Mouse (Mus musculus) neural tube, embryonic 14.5 days (tissue): Measurements from ENCODE around the gene Hs3st5. TPM values are rescaled to one million over a fixed set of nuclear protein-coding genes. Genes with fewer than 3 reads are reported as not detected.

ENCODE experiments used
- ATAC-seq: fragments of 200-750 bp; cut with Nextera tagmentation; 2 replicates; pipeline ENCODE4 v1.8.0; 2017; ENCODE audit warnings: low read depth, mild to moderate bottlenecking, moderate TSS enrichment, moderate library complexity
- H3K27ac ChIP-seq: fragments of 300-500 bp; sonication (generic); 2 replicates; pipeline ENCODE4 v1.5.1; 2014; ENCODE audit warnings: low read depth, mild to moderate bottlenecking, control low read depth, low read length, moderate library complexity, mixed read lengths
- H3K27me3 ChIP-seq: fragments of 300-500 bp; sonication (generic); 2 replicates; pipeline ENCODE4 v1.6.1; 2014; ENCODE audit warnings: low read length; ENCODE audit not compliant: control insufficient read depth, insufficient read depth
- H3K36me3 ChIP-seq: fragments of 300-500 bp; sonication (generic); 2 replicates; pipeline ENCODE4 v1.6.1; 2014; ENCODE audit warnings: low read length, mixed read lengths; ENCODE audit not compliant: control insufficient read depth, insufficient read depth
- H3K4me1 ChIP-seq: fragments of 300-500 bp; sonication (generic); 2 replicates; pipeline ENCODE4 v1.6.1; 2014; ENCODE audit warnings: low read length; ENCODE audit not compliant: control insufficient read depth, insufficient read depth
- H3K4me2 ChIP-seq: fragments of 300-500 bp; sonication (generic); 2 replicates; pipeline ENCODE4 v1.6.1; 2014; ENCODE audit warnings: mild to moderate bottlenecking, low read depth, low read length, control low read depth
- H3K4me3 ChIP-seq: fragments of 300-500 bp; sonication (generic); 2 replicates; pipeline ENCODE4 v1.5.1; 2014; ENCODE audit warnings: low read depth, low read length, control low read depth, mixed read lengths
- H3K9ac ChIP-seq: fragments of 300-500 bp; sonication (generic); replicated peaks from 2 replicates; pipeline ENCODE4 v1.6.1; 2014; ENCODE audit warnings: low read depth, mild to moderate bottlenecking, control low read depth, low read length, mixed read lengths
- H3K9me3 ChIP-seq: fragments of 300-500 bp; sonication (generic); 2 replicates; pipeline ENCODE4 v1.6.1; 2016; ENCODE audit warnings: low read length; ENCODE audit not compliant: control insufficient read depth
- WGBS: fragments of 180-500 bp; shearing (Covaris S2); extraction: QIAGEN DNeasy Blood & Tissue Kit; methylation state at CpG from one replicate; pipeline ENCODE4 v1.1.7; 2014; 5-methylcytosine and 5-hydroxymethylcytosine counted together
- polyA plus RNA-seq: library from polyadenylated mRNA; unstranded; fragments of >200 nt; fragmentation: Nextera tagmentation; extraction: Ambion mirVana; gene quantifications from 2 replicates; pipeline ENCODE4 v1.2.1, GENCODE M21; 2014

Gene Hs3st5
- polyA plus RNA-seq, 1 experiment from 2014 or later, result 61.2 TPM

DNA sequence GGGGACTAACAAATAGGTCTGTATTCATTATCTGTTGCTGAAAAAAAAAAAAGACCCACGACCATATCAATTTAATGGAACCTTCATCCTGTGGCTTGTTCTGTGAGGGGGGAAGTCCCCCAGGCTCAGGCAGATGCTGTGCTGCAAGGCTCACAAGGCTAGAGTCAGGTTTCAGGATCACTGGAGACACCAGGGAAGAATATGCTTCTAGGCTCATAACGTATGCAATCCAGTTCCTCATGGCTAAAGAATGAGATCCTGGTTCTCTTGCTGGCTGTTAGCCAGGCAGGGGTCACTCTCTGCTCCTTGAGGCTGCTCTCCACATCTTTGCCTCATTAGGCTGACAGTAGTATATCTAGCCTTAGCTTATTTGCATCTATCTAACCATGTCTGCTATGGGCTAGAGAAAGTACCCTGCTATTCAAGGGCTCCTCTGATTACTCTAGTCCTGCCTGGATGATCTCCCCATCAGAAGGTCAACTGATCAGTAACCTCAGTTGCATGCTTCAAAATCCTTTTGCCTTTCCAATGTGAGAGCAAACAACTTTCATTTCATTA lies 294.4 kb downstream of the Hs3st5 start:
- no peak overlapping the region for H3K4me3 ChIP-seq
- H3K9ac ChIP-seq, result no peak overlapping the region
- 47% methylated on average over 2 of the region's 2 CpGs for WGBS
- H3K4me1 ChIP-seq, result no peaks in the 10 kb centered on the region
- no peaks in the 10 kb centered on the region for H3K27me3 ChIP-seq
- no peak for ATAC-seq
- no peak overlapping the region for H3K4me2 ChIP-seq
- H3K36me3 ChIP-seq, result no peaks in the 10 kb centered on the region
- H3K9me3 ChIP-seq, result no peaks in the 10 kb centered on the region
- H3K27ac ChIP-seq, result no peak overlapping the region

GRCm38 (mm10) chr10:36803705-36804104 lies 297.1 kb downstream of the Hs3st5 start:
- Histone ChIP-seq H3K36me3 (no peaks in the 10 kb centered on the region), H3K27ac (no peak overlapping the region), H3K4me2 (no peak overlapping the region), H3K27me3 (no peaks in the 10 kb centered on the region), H3K9me3 (no peaks in the 10 kb centered on the region), H3K4me3 (no peak overlapping the region), H3K9ac (no peak overlapping the region), H3K4me1 (no peaks in the 10 kb centered on the region)
- no peak for ATAC-seq
- 15% methylated on average over 2 of the region's 2 CpGs for WGBS

GRCm38 (mm10) chr10:36805265-36805664 lies 298.7 kb downstream of the Hs3st5 start:
- no peaks in the 10 kb centered on the region for H3K36me3 ChIP-seq
- no peaks in the 10 kb centered on the region for H3K27me3 ChIP-seq
- 64% methylated on average over 4 of the region's 4 CpGs for WGBS
- no peak overlapping the region for H3K4me2 ChIP-seq
- no peak overlapping the region for H3K4me3 ChIP-seq
- no peaks in the 10 kb centered on the region for H3K9me3 ChIP-seq
- ATAC-seq, result no peak
- H3K9ac ChIP-seq, result no peak overlapping the region
- H3K27ac ChIP-seq, result no peak overlapping the region
- no peaks in the 10 kb centered on the region for H3K4me1 ChIP-seq

GRCm38 (mm10) chr10:36805788-36806187 lies 299.2 kb downstream of the Hs3st5 start:
- Histone ChIP-seq H3K4me2 (no peak overlapping the region), H3K36me3 (no peaks in the 10 kb centered on the region), H3K4me1 (no peaks in the 10 kb centered on the region), H3K4me3 (no peak overlapping the region), H3K27me3 (no peaks in the 10 kb centered on the region), H3K9ac (no peak overlapping the region), H3K27ac (no peak overlapping the region), H3K9me3 (no peaks in the 10 kb centered on the region)
- no peak for ATAC-seq
- 69% methylated on average over 5 of the region's 5 CpGs for WGBS

- Histone ChIP-seq H3K4me1 (no peaks in the 10 kb centered on the region), H3K27ac (no peak overlapping the region), H3K27me3 (no peaks in the 10 kb centered on the region), H3K4me2 (no peak overlapping the region), H3K4me3 (no peak overlapping the region), H3K36me3 (no peaks in the 10 kb centered on the region), H3K9ac (no peak overlapping the region), H3K9me3 (no peaks in the 10 kb centered on the region)
- ATAC-seq, result no peak
- 50% methylated on average over 5 of the region's 5 CpGs for WGBS
These were observed 300.4 kb downstream of the Hs3st5 start for GRCm38 (mm10) chr10:36807007-36807406.

DNA sequence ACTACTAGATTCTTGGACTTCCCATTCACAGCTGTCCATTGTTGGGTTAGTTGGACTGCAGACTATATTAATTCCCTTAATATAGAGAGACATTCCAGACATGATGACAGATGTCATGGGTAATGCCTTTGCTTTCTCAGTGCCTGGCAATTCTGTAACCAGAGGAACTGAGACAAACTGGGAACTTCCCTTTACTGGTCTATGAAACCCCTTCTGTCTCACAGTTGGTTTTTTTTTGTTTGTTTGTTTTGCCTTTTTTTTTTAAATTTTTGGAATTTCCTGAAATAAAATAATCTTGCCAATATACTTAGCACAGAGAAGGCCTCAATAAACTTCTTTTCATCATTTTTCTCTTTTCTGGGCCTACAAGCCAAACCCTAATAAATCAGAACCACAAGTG lies 312.3 kb downstream of the Hs3st5 start:
- no peak for ATAC-seq
- H3K27me3 ChIP-seq, result no peaks in the 10 kb centered on the region
- no peak overlapping the region for H3K27ac ChIP-seq
- H3K4me2 ChIP-seq, result no peak overlapping the region
- H3K4me3 ChIP-seq, result no peak overlapping the region
- no peaks in the 10 kb centered on the region for H3K4me1 ChIP-seq
- H3K9ac ChIP-seq, result no peak overlapping the region
- no peaks in the 10 kb centered on the region for H3K9me3 ChIP-seq
- H3K36me3 ChIP-seq, result no peaks in the 10 kb centered on the region

- Histone ChIP-seq H3K36me3 (no peaks in the 10 kb centered on the region), H3K4me3 (no peak overlapping the region), H3K9ac (no peak overlapping the region), H3K4me1 (no peaks in the 10 kb centered on the region), H3K27me3 (no peaks in the 10 kb centered on the region), H3K9me3 (no peaks in the 10 kb centered on the region), H3K4me2 (no peak overlapping the region), H3K27ac (no peak overlapping the region)
- ATAC-seq, result no peak
- WGBS, result 59% methylated on average over 3 of the region's 3 CpGs
These were observed 322.5 kb downstream of the Hs3st5 start for GRCm38 (mm10) chr10:36829079-36829478.

GRCm38 (mm10) chr10:36832204-36832603 lies 325.6 kb downstream of the Hs3st5 start:
- H3K27me3 ChIP-seq, result no peaks in the 10 kb centered on the region
- 49% methylated on average over 3 of the region's 3 CpGs for WGBS
- no peak overlapping the region for H3K4me2 ChIP-seq
- H3K9me3 ChIP-seq, result no peaks in the 10 kb centered on the region
- H3K4me1 ChIP-seq, result no peaks in the 10 kb centered on the region
- H3K27ac ChIP-seq, result no peak overlapping the region
- H3K4me3 ChIP-seq, result no peak overlapping the region
- ATAC-seq, result peak; percentile 65
- H3K9ac ChIP-seq, result no peak overlapping the region
- no peaks in the 10 kb centered on the region for H3K36me3 ChIP-seq

DNA sequence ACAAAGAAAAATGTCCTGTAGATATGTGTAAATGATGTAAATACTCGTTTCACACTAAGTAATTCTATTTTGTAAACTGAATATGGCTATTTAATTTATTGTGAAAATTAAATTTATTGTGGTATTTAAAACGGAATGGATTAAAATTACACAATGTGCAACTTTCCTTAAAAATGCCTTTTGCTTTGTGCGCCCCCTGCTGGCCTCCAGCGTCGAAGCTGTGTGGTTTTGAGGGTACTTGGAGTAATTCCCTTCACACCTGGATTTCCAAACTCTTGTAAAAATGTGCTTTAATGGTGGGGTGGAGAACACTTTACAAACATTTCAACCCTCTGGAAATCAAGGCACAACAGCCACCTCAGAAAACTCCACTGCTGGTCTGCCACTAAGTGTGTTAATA lies 327.6 kb downstream of the Hs3st5 start:
- no peaks in the 10 kb centered on the region for H3K36me3 ChIP-seq
- no peak overlapping the region for H3K4me2 ChIP-seq
- ATAC-seq, result no peak
- H3K4me1 ChIP-seq, result no peaks in the 10 kb centered on the region
- no peaks in the 10 kb centered on the region for H3K9me3 ChIP-seq
- no peaks in the 10 kb centered on the region for H3K27me3 ChIP-seq
- no peak overlapping the region for H3K4me3 ChIP-seq
- H3K9ac ChIP-seq, result no peak overlapping the region
- H3K27ac ChIP-seq, result no peak overlapping the region
- 16% methylated on average over 5 of the region's 5 CpGs for WGBS
